11 mouse cellular contexts compared by ENCODE assay signal in the genomic region with DNA sequence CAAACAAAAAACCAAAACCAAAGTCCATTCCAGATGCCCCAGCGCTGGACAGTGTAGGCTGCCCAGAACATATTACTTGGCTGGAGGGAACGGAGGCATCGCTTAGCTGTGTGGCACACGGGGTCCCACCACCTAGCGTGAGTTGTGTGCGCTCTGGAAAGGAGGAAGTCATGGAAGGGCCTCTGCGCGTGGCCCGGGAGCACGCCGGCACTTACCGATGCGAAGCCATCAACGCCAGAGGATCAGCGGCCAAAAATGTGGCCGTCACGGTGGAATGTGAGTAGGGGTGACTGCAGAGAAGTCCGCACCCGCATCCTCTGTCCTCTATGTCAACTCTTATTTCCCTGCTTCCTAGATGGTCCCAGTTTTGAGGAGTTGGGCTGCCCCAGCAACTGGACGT. TPM values are rescaled to one million over a fixed set of nuclear protein-coding genes. Genes with fewer than 3 reads are reported as not detected.
DNase-seq lines count a peak whose midpoint lies in the region; ATAC-seq lines count a peak whose summit lies in the region.
"Had no signal": no experiment of that assay in that cellular context is flagged by ENCODE, and none has a peak within 500 bp of the region (broad histone marks: within the 10 kb centered on the region; RNA-seq: fewer than 3 reads in every experiment).

No protein-coding gene starts in this region.

- no peaks in the 10 kb centered on the region; the same call in 1 of the 2 replicates for H3K9me3 ChIP-seq in forebrain, embryonic 12.5 days
- peaks cover 6% of the 10 kb centered on the region; the same call in 1 of the 2 replicates for H3K9me3 ChIP-seq in forebrain, embryonic 10.5 days
- no peaks in the 10 kb centered on the region for H3K9me3 ChIP-seq in kidney, embryonic 14.5 days (ENCODE audit: control insufficient read depth, low read length)
- H3K9me3 ChIP-seq in embryonic facial prominence, embryonic 12.5 days = peaks cover 7% of the 10 kb centered on the region; the same call in 1 of the 2 replicates
- no peaks in the 10 kb centered on the region; the same call in 1 of the 2 replicates for H3K9me3 ChIP-seq in limb, embryonic 10.5 days (replicated peaks)

- H3K27ac ChIP-seq in forebrain, embryonic 12.5 days = no peak overlapping the region
- no peak overlapping the region for H3K27ac ChIP-seq in forebrain, embryonic 10.5 days
- H3K27ac ChIP-seq in kidney, embryonic 14.5 days (ENCODE audit: low read depth, low read length) = no peak overlapping the region
- H3K27ac ChIP-seq in embryonic facial prominence, embryonic 12.5 days = no peak overlapping the region
- no peak overlapping the region for H3K27ac ChIP-seq in limb, embryonic 10.5 days

- no peak overlapping the region for H3K9ac ChIP-seq in forebrain, embryonic 12.5 days
- no peak overlapping the region for H3K9ac ChIP-seq in kidney, embryonic 14.5 days (ENCODE audit: low read depth, low read length)
- no peak overlapping the region for H3K9ac ChIP-seq in embryonic facial prominence, embryonic 12.5 days

- H3K27me3 ChIP-seq in forebrain, embryonic 12.5 days = peaks cover 99% of the 10 kb centered on the region
- peaks cover 100% of the 10 kb centered on the region for H3K27me3 ChIP-seq in forebrain, embryonic 10.5 days (ENCODE audit: poor library complexity, severe bottlenecking)
- H3K27me3 ChIP-seq in kidney, embryonic 14.5 days (ENCODE audit: control insufficient read depth, insufficient read depth, low read length) = peaks cover 76% of the 10 kb centered on the region
- peaks cover 95% of the 10 kb centered on the region for H3K27me3 ChIP-seq in embryonic facial prominence, embryonic 12.5 days
- H3K27me3 ChIP-seq in limb, embryonic 10.5 days (ENCODE audit: low read depth, poor library complexity, severe bottlenecking) = peaks cover 100% of the 10 kb centered on the region

- no peaks in the 10 kb centered on the region for H3K36me3 ChIP-seq in forebrain, embryonic 12.5 days (replicated peaks)
- no peaks in the 10 kb centered on the region for H3K36me3 ChIP-seq in forebrain, embryonic 10.5 days (replicated peaks)
- H3K36me3 ChIP-seq in kidney, embryonic 14.5 days (ENCODE audit: control insufficient read depth, insufficient read depth, low read length) = no peaks in the 10 kb centered on the region
- no peaks in the 10 kb centered on the region for H3K36me3 ChIP-seq in embryonic facial prominence, embryonic 12.5 days
- no peaks in the 10 kb centered on the region for H3K36me3 ChIP-seq in limb, embryonic 10.5 days

- 7% methylated on average over 20 of the region's 20 CpGs for WGBS in forebrain, embryonic 12.5 days
- WGBS in forebrain, embryonic 10.5 days = 5% methylated on average over 20 of the region's 20 CpGs
- 7% methylated on average over 20 of the region's 20 CpGs for whole genome bisulfite sequencing in kidney, embryonic 14.5 days
- WGBS in embryonic facial prominence, embryonic 12.5 days = 7% methylated on average over 20 of the region's 20 CpGs
- WGBS in limb, embryonic 10.5 days = 7% methylated on average over 20 of the region's 20 CpGs

- H3K4me1 ChIP-seq in forebrain, embryonic 12.5 days = peaks cover 41% of the 10 kb centered on the region
- H3K4me1 ChIP-seq in forebrain, embryonic 10.5 days = peaks cover 66% of the 10 kb centered on the region
- peaks cover 38% of the 10 kb centered on the region for H3K4me1 ChIP-seq in kidney, embryonic 14.5 days (ENCODE audit: control insufficient read depth, insufficient read depth, low read length)
- peaks cover 47% of the 10 kb centered on the region for H3K4me1 ChIP-seq in embryonic facial prominence, embryonic 12.5 days
- H3K4me1 ChIP-seq in limb, embryonic 10.5 days = peaks cover 62% of the 10 kb centered on the region

- ATAC-seq in forebrain, embryonic 12.5 days (ENCODE audit: low FRiP score) = no peak
- no peak for ATAC-seq in kidney, embryonic 14.5 days (ENCODE audit: low FRiP score, low TSS enrichment)
- no peak for ATAC-seq in embryonic facial prominence, embryonic 12.5 days (ENCODE audit: insufficient number of reproducible peaks, insufficient read depth, low FRiP score, low TSS enrichment)
- no peak for ATAC-seq in inflammation-experienced regulatory T-cells, adult 6 months
- ATAC-seq: lung, postnatal 0 days had no signal

- H3K4me3 ChIP-seq in forebrain, embryonic 12.5 days (replicated peaks) = peak overlapping the region; percentile 2; the same call in 1 of the 2 replicates
- H3K4me3 ChIP-seq in forebrain, embryonic 10.5 days = no peak overlapping the region
- H3K4me3 ChIP-seq in kidney, embryonic 14.5 days (ENCODE audit: low read length) = peak overlapping the region; percentile 6; the same call in 1 of the 2 replicates
- no peak overlapping the region; the same call in 1 of the 2 replicates for H3K4me3 ChIP-seq in embryonic facial prominence, embryonic 12.5 days
- peak overlapping the region; percentile 50; the same call in 1 of the 2 replicates for H3K4me3 ChIP-seq in limb, embryonic 10.5 days

- H3K4me2 ChIP-seq in forebrain, embryonic 12.5 days = no peak overlapping the region
- H3K4me2 ChIP-seq in kidney, embryonic 14.5 days (replicated peaks; ENCODE audit: low read depth, low read length) = no peak overlapping the region
- peak overlapping the region; percentile 64; the same call in 1 of the 2 replicates for H3K4me2 ChIP-seq in embryonic facial prominence, embryonic 12.5 days (replicated peaks)

- no peak for DNase-seq in forebrain, embryonic 10.5 days (ENCODE audit: extremely low spot score, low spot score)
- no peak for DNase-seq in kidney, postnatal 10 days
- DNase-seq in limb, embryonic 10.5 days (ENCODE audit: low spot score) = peak; percentile 44
- no peak for DNase-seq in cerebellum, postnatal 36 days
- DNase-seq: heart, postnatal 36 days had no signal

RNA-seq across cellular contexts. Expression of gene Icam5, which starts 4.3 kb away (rescaled TPM):
- 0.13 TPM in 2 replicates for polyA plus RNA-seq in forebrain, embryonic 12.5 days (2016; fragmentation: Nextera tagmentation; extraction: Ambion mirVana)
- polyA plus RNA-seq in forebrain, embryonic 10.5 days (2016; fragmentation: Nextera tagmentation; extraction: Ambion mirVana) = 0.05 TPM in 1 of 2 replicates, not detected in the other
- 0.20 TPM in 1 of 2 replicates, not detected in the other for polyA plus RNA-seq in kidney, embryonic 14.5 days (2014; fragmentation: Nextera tagmentation; extraction: Ambion mirVana)
- polyA plus RNA-seq in embryonic facial prominence, embryonic 12.5 days (2016; fragmentation: Nextera tagmentation; extraction: Ambion mirVana) = 0.14 and 0.23 TPM in 2 replicates
- polyA plus RNA-seq in limb, embryonic 10.5 days (2016; fragmentation: Nextera tagmentation; extraction: Ambion mirVana) = 0.05 TPM in 1 of 2 replicates, not detected in the other
- polyA plus RNA-seq in inflammation-experienced regulatory T-cells, adult 6 months (2017; shearing (Covaris generic)) = under 1 TPM in 2 of 3 experiments, not detected in 1; 0.25 to 0.31 TPM
- polyA plus RNA-seq: limb, embryonic 11.5 days had no signal

RNA-seq across cellular contexts. Expression of gene Icam4, which starts 7.0 kb away (rescaled TPM):
- polyA plus RNA-seq in forebrain, embryonic 12.5 days (2016; fragmentation: Nextera tagmentation; extraction: Ambion mirVana) = 1.5 and 1.9 TPM in 2 replicates
- 4.8 and 7.9 TPM in 2 replicates for polyA plus RNA-seq in forebrain, embryonic 10.5 days (2016; fragmentation: Nextera tagmentation; extraction: Ambion mirVana)
- polyA plus RNA-seq in kidney, embryonic 14.5 days (2014; fragmentation: Nextera tagmentation; extraction: Ambion mirVana) = 0.45 and 0.49 TPM in 2 replicates
- polyA plus RNA-seq in embryonic facial prominence, embryonic 12.5 days (2016; fragmentation: Nextera tagmentation; extraction: Ambion mirVana) = 1.6 and 2.5 TPM in 2 replicates
- 5.1 and 5.4 TPM in 2 replicates for polyA plus RNA-seq in limb, embryonic 10.5 days (2016; fragmentation: Nextera tagmentation; extraction: Ambion mirVana)
- 1 to 10 TPM; 1.6 to 6.3 (median 3.1) TPM for polyA plus RNA-seq in inflammation-experienced regulatory T-cells, adult 6 months (2017; shearing (Covaris generic))

RNA-seq across cellular contexts. Expression of gene Icam1, which starts 20.4 kb away (rescaled TPM):
- polyA plus RNA-seq in forebrain, embryonic 12.5 days (2016; fragmentation: Nextera tagmentation; extraction: Ambion mirVana) = 3.7 and 3.8 TPM in 2 replicates
- 4.1 and 5.8 TPM in 2 replicates for polyA plus RNA-seq in forebrain, embryonic 10.5 days (2016; fragmentation: Nextera tagmentation; extraction: Ambion mirVana)
- polyA plus RNA-seq in kidney, embryonic 14.5 days (2014; fragmentation: Nextera tagmentation; extraction: Ambion mirVana) = 7.1 and 10.3 TPM in 2 replicates
- 8.6 and 9.0 TPM in 2 replicates for polyA plus RNA-seq in embryonic facial prominence, embryonic 12.5 days (2016; fragmentation: Nextera tagmentation; extraction: Ambion mirVana)
- polyA plus RNA-seq in limb, embryonic 10.5 days (2016; fragmentation: Nextera tagmentation; extraction: Ambion mirVana) = 6.2 and 7.6 TPM in 2 replicates
- polyA plus RNA-seq in inflammation-experienced regulatory T-cells, adult 6 months (2017; shearing (Covaris generic)) = 10 to 100 TPM; 50.8 to 92.7 (median 68.9) TPM

RNA-seq across cellular contexts. Expression of gene Zglp1, which starts 30.7 kb away (rescaled TPM):
- 0.79 and 2.7 TPM in 2 replicates for polyA plus RNA-seq in forebrain, embryonic 12.5 days (2016; fragmentation: Nextera tagmentation; extraction: Ambion mirVana)
- polyA plus RNA-seq in forebrain, embryonic 10.5 days (2016; fragmentation: Nextera tagmentation; extraction: Ambion mirVana) = 1.5 and 1.9 TPM in 2 replicates
- 2.1 TPM in 1 of 2 replicates, not detected in the other for polyA plus RNA-seq in kidney, embryonic 14.5 days (2014; fragmentation: Nextera tagmentation; extraction: Ambion mirVana)
- polyA plus RNA-seq in embryonic facial prominence, embryonic 12.5 days (2016; fragmentation: Nextera tagmentation; extraction: Ambion mirVana) = 0.82 and 2.0 TPM in 2 replicates
- 0.61 and 2.5 TPM in 2 replicates for polyA plus RNA-seq in limb, embryonic 10.5 days (2016; fragmentation: Nextera tagmentation; extraction: Ambion mirVana)
- polyA plus RNA-seq in inflammation-experienced regulatory T-cells, adult 6 months (2017; shearing (Covaris generic)) = 1 to 10 TPM in 1 of 3 experiments, under 1 TPM in 1, not detected in 1; 0.82 to 3.0 TPM
- polyA plus RNA-seq: lung, postnatal 0 days had no signal

RNA-seq across cellular contexts. Expression of gene Mrpl4, which starts 33.6 kb away (rescaled TPM):
- polyA plus RNA-seq in forebrain, embryonic 12.5 days (2016; fragmentation: Nextera tagmentation; extraction: Ambion mirVana) = 110 and 111 TPM in 2 replicates
- polyA plus RNA-seq in forebrain, embryonic 10.5 days (2016; fragmentation: Nextera tagmentation; extraction: Ambion mirVana) = 152 and 154 TPM in 2 replicates
- 145 and 146 TPM in 2 replicates for polyA plus RNA-seq in kidney, embryonic 14.5 days (2014; fragmentation: Nextera tagmentation; extraction: Ambion mirVana)
- 128 TPM in 2 replicates for polyA plus RNA-seq in embryonic facial prominence, embryonic 12.5 days (2016; fragmentation: Nextera tagmentation; extraction: Ambion mirVana)
- polyA plus RNA-seq in limb, embryonic 10.5 days (2016; fragmentation: Nextera tagmentation; extraction: Ambion mirVana) = 177 and 190 TPM in 2 replicates
- 100 to 1,000 TPM in 2 of 3 experiments, 10 to 100 TPM in 1; 95.6 to 122 (median 112) TPM for polyA plus RNA-seq in inflammation-experienced regulatory T-cells, adult 6 months (2017; shearing (Covaris generic))

Comparison
In these comparisons a context has a peak if more than half of its experiments do, and no peak if none do; other contexts are left out.
1. H3K4me3 ChIP-seq: peak in forebrain, embryonic 12.5 days (single experiment), kidney, embryonic 14.5 days (single experiment) and limb, embryonic 10.5 days (single experiment); none in forebrain, embryonic 10.5 days (single experiment) and embryonic facial prominence, embryonic 12.5 days (single experiment).